Mouse (Mus musculus): ENCODE results near the gene Sh3bp5. TPM values are rescaled to one million over a fixed set of nuclear protein-coding genes. Genes with fewer than 3 reads are reported as not detected.
"Not testable (repeated sequence)": the region's sequence is repeated elsewhere in the genome, so short reads cannot be mapped to it uniquely, and the experiment has no call there.

Gene Sh3bp5
- polyA plus RNA-seq, 2 experiments: 6.4 to 14.7 TPM

DNA sequence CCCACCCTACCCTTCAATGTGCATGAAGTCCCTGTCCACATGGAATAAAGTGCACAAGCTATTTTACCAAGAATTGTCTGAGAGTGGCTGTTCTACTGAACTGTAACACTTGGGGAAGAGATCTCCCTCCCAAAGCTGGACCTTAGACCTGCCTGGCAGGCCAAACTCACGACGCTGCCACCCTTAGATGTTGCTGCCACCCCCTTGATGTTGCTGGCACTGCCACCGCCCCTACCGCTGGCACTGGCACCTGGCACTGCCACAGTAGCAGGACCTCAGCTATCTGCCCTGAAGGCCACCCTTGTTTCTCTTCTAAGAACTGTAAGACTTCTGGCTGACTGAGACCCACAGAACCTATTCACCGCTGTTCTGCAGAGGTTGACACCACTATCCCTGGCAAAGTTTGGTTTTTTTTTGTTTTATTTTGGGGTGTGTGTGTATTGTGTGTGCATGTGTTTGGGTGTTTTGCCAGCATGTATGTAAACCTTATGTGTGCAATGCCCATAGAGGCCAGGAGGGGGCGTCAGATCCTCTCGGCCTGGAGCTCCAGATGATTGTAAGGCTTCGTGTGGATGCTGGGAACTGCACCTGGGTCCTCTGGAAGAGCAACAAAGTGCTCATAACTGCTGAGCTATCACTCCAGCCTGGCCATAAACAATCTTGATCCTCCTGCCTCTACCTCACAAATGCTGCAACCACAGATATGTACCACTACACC is 19.1 kb upstream of the Sh3bp5 start:
- no peak for DNase-seq (ENCODE audit: low read depth in 3 of 3, low spot score in 3 of 3)
- Histone ChIP-seq H3K4me3 (ENCODE audit: insufficient read depth in 1 of 2, low read depth in 2 of 2, low read length in 2 of 2) (no peak overlapping the region), H3K4me1 (replicated peaks; ENCODE audit: control insufficient read depth in 2 of 2, insufficient read depth in 2 of 2, low read length in 1 of 2) (no peaks in the 10 kb centered on the region), H3K36me3 (replicated peaks; ENCODE audit: control insufficient read depth, insufficient read depth, low read depth) (no peaks in the 10 kb centered on the region), H3K9me3 (ENCODE audit: control insufficient read depth, low read length) (no peaks in the 10 kb centered on the region), H3K27me3 (ENCODE audit: control insufficient read depth, insufficient read depth, low read length) (no peaks in the 10 kb centered on the region), H3K9ac (replicated peaks) (no peak overlapping the region), H3K27ac (no peak overlapping the region), H3K4me2 (ENCODE audit: low read depth) (no peak overlapping the region)
- WGBS (ENCODE audit: insufficient replicate concordance): 74% methylated on average over 8 of the region's 8 CpGs
- no peak for ATAC-seq (ENCODE audit: insufficient read depth)
- no peak for TF ChIP-seq EP300 (IDR thresholded peaks at IDR 0.05; ENCODE audit: low read depth)
- peak; percentile 66 for TF ChIP-seq CTCF (IDR thresholded peaks at IDR 0.05; ENCODE audit: low read depth)

GRCm38 (mm10) chr14:31453946-31454345 is 18.1 kb upstream of the Sh3bp5 start:
- H3K4me1 ChIP-seq (replicated peaks; ENCODE audit: control insufficient read depth in 2 of 2, insufficient read depth in 2 of 2, low read length in 1 of 2); ATAC-seq (ENCODE audit: insufficient read depth): not testable (repeated sequence)

DNA sequence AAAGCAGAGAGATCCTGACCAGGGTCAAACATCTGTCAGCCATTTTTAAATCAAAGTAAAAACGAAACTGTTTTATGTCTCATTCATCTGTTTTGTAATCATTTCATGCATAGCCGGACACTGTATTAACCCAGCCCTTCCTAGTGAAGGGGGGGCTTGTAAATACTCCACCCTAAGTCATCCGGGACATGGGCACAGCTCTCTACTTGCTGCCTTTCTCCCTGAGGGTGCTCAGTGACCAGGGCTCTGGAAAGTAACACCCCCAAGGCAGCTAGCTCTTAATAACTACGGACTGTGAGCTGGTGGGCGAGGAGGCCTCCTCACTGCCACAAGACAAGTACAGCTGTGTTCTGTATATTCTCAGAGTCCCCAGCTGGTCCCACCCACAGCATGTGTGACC is 13.1 kb upstream of the Sh3bp5 start:
- no peaks in the 10 kb centered on the region for H3K27me3 ChIP-seq (ENCODE audit: control insufficient read depth, insufficient read depth, low read length)
- DNase-seq (ENCODE audit: low read depth in 3 of 3, low spot score in 3 of 3): no peak
- no peak for ATAC-seq (ENCODE audit: insufficient read depth)
- TF ChIP-seq EP300 (IDR thresholded peaks at IDR 0.05; ENCODE audit: low read depth) (no peak), CTCF (IDR thresholded peaks at IDR 0.05; ENCODE audit: low read depth) (no peak)
- 58% methylated on average over 5 of the region's 5 CpGs for WGBS (ENCODE audit: insufficient replicate concordance)
- H3K4me1 ChIP-seq (replicated peaks; ENCODE audit: control insufficient read depth in 2 of 2, insufficient read depth in 2 of 2, low read length in 1 of 2): no peaks in the 10 kb centered on the region
- no peak overlapping the region for H3K4me2 ChIP-seq (ENCODE audit: low read depth)
- no peaks in the 10 kb centered on the region for H3K9me3 ChIP-seq (ENCODE audit: control insufficient read depth, low read length)
- H3K27ac ChIP-seq: no peak overlapping the region
- H3K4me3 ChIP-seq (ENCODE audit: insufficient read depth in 1 of 2, low read depth in 2 of 2, low read length in 2 of 2): no peak overlapping the region
- no peak overlapping the region for H3K9ac ChIP-seq (replicated peaks)
- H3K36me3 ChIP-seq (replicated peaks; ENCODE audit: control insufficient read depth, insufficient read depth, low read depth): no peaks in the 10 kb centered on the region

More at GRCm38 (mm10) chr14:31453946-31454345, 18.1 kb upstream of the Sh3bp5 start:
- WGBS (ENCODE audit: insufficient replicate concordance): 64% methylated on average over 12 of the region's 12 CpGs
- not testable (repeated sequence) for H3K36me3 ChIP-seq (replicated peaks; ENCODE audit: control insufficient read depth, insufficient read depth, low read depth); DNase-seq (ENCODE audit: low read depth in 3 of 3, low spot score in 3 of 3); H3K27ac ChIP-seq; H3K9ac ChIP-seq (replicated peaks); H3K9me3 ChIP-seq (ENCODE audit: control insufficient read depth, low read length); H3K4me3 ChIP-seq (ENCODE audit: insufficient read depth in 1 of 2, low read depth in 2 of 2, low read length in 2 of 2); H3K27me3 ChIP-seq (ENCODE audit: control insufficient read depth, insufficient read depth, low read length); H3K4me2 ChIP-seq (ENCODE audit: low read depth)

DNA sequence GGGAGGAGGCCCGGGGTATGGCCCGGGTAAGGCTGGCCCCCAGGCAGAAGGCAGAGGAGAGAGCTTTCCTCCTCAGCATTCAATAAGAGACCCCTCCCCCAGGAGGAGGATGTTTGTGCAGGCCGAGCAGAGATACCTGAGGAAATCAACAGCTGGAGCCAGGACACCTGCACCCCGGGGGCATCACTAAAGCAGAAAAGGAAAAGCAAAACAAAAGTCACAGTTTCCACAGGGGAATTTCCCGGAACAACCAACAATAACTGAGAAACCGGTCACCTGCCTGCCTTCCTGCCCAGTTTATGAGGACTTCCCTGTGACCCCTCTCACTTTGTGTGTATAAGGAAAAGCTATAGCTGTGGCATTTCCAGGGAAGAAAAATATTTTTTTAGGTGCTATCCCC is 7.7 kb upstream of the Sh3bp5 start:
- WGBS (ENCODE audit: insufficient replicate concordance): 71% methylated on average over 6 of the region's 6 CpGs
- no peak overlapping the region for H3K9ac ChIP-seq (replicated peaks)
- H3K27ac ChIP-seq: no peak overlapping the region
- H3K9me3 ChIP-seq (ENCODE audit: control insufficient read depth, low read length): no peaks in the 10 kb centered on the region
- no peak overlapping the region for H3K4me2 ChIP-seq (ENCODE audit: low read depth)
- DNase-seq (ENCODE audit: low read depth in 3 of 3, low spot score in 3 of 3): no peak
- TF ChIP-seq EP300 (IDR thresholded peaks at IDR 0.05; ENCODE audit: low read depth) (no peak), CTCF (IDR thresholded peaks at IDR 0.05; ENCODE audit: low read depth) (no peak)
- no peaks in the 10 kb centered on the region for H3K4me1 ChIP-seq (replicated peaks; ENCODE audit: control insufficient read depth in 2 of 2, insufficient read depth in 2 of 2, low read length in 1 of 2)
- H3K27me3 ChIP-seq (ENCODE audit: control insufficient read depth, insufficient read depth, low read length): no peaks in the 10 kb centered on the region
- no peak for ATAC-seq (ENCODE audit: insufficient read depth)
- no peaks in the 10 kb centered on the region for H3K36me3 ChIP-seq (replicated peaks; ENCODE audit: control insufficient read depth, insufficient read depth, low read depth)
- H3K4me3 ChIP-seq (ENCODE audit: insufficient read depth in 1 of 2, low read depth in 2 of 2, low read length in 2 of 2): no peak overlapping the region

DNA sequence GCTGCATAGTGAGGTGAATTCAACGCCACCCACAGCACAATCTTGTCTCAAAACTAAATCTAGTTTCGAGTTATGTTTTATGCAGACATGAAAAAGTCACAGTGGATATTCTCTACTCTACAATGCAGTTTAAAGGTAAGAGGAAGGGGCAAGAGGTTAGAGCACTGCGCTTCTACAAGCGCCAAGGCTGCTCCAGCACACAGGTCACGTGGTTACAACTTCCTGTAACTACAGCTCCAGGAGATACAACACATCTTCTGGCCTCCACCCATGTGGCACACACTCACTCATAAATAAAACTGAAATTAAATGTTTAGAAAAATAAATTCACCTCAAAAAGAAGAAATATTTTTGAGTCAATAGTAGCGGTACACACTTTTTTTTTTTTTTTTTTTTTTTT is 4.8 kb upstream of the Sh3bp5 start:
- Histone ChIP-seq H3K27ac (no peak overlapping the region), H3K36me3 (replicated peaks; ENCODE audit: control insufficient read depth, insufficient read depth, low read depth) (no peaks in the 10 kb centered on the region), H3K4me2 (ENCODE audit: low read depth) (no peak overlapping the region), H3K4me3 (ENCODE audit: insufficient read depth in 1 of 2, low read depth in 2 of 2, low read length in 2 of 2) (no peak overlapping the region), H3K9me3 (ENCODE audit: control insufficient read depth, low read length) (no peaks in the 10 kb centered on the region), H3K27me3 (ENCODE audit: control insufficient read depth, insufficient read depth, low read length) (peaks cover 5% of the 10 kb centered on the region; the same call in 1 of the 2 replicates), H3K4me1 (replicated peaks; ENCODE audit: control insufficient read depth in 2 of 2, insufficient read depth in 2 of 2, low read length in 1 of 2) (peaks cover 0 to 5% of the 10 kb centered on the region in 2 experiments; a peak in 1 of 4 replicates), H3K9ac (replicated peaks) (no peak overlapping the region)
- WGBS (ENCODE audit: insufficient replicate concordance): 39% methylated on average over 6 of the region's 6 CpGs
- DNase-seq (ENCODE audit: low read depth in 3 of 3, low spot score in 3 of 3) (no peak), ATAC-seq (ENCODE audit: insufficient read depth) (no peak)
- TF ChIP-seq CTCF (IDR thresholded peaks at IDR 0.05; ENCODE audit: low read depth) (no peak), EP300 (IDR thresholded peaks at IDR 0.05; ENCODE audit: low read depth) (no peak)
